Comparison of ENCODE assay signal across 15 mouse cellular contexts in genomic region chrX:36031113-36031512, GRCm38 (mm10).
"Had no signal": no experiment of that assay in that cellular context is flagged by ENCODE, and none has a peak within 500 bp of the region (broad histone marks: within the 10 kb centered on the region; RNA-seq: fewer than 3 reads in every experiment).

No protein-coding gene starts in this region.

- H3K4me1 ChIP-seq: midbrain, embryonic 13.5 days; midbrain, embryonic 15.5 days; neural tube, embryonic 12.5 days had no signal

- H3K9ac ChIP-seq: lung, embryonic 14.5 days; midbrain, embryonic 13.5 days; midbrain, embryonic 15.5 days; neural tube, embryonic 12.5 days had no signal

- ATAC-seq: midbrain, embryonic 13.5 days; midbrain, embryonic 15.5 days had no signal

- H3K4me2 ChIP-seq: lung, embryonic 14.5 days; midbrain, embryonic 11.5 days; midbrain, embryonic 13.5 days; midbrain, embryonic 15.5 days; neural tube, embryonic 12.5 days had no signal

- DNase-seq: lung, adult 18-20 months; lung, embryonic 14.5 days; lung, postnatal 14 days; lung, postnatal 36 days; right cerebral cortex, postnatal 14 days; spleen, adult 18-20 months; thymus, adult 18-20 months; thymus, postnatal 14 days; thymus, postnatal 36 days had no signal

- H3K4me3 ChIP-seq: megakaryocyte, embryonic 14.5 days; midbrain, embryonic 13.5 days; midbrain, embryonic 15.5 days; neural tube, embryonic 12.5 days had no signal

- H3K36me3 ChIP-seq: midbrain, embryonic 15.5 days; neural tube, embryonic 12.5 days had no signal

- H3K27me3 ChIP-seq: megakaryocyte, embryonic 14.5 days; midbrain, embryonic 13.5 days; midbrain, embryonic 15.5 days; neural tube, embryonic 12.5 days had no signal

- H3K27ac ChIP-seq: macrophage; midbrain, embryonic 13.5 days; midbrain, embryonic 15.5 days; neural tube, embryonic 12.5 days had no signal

- H3K9me3 ChIP-seq: megakaryocyte, embryonic 14.5 days; midbrain, embryonic 13.5 days; midbrain, embryonic 15.5 days; neural tube, embryonic 12.5 days had no signal
